Comparison of ENCODE assay signal across 8 mouse cellular contexts in the genomic region with DNA sequence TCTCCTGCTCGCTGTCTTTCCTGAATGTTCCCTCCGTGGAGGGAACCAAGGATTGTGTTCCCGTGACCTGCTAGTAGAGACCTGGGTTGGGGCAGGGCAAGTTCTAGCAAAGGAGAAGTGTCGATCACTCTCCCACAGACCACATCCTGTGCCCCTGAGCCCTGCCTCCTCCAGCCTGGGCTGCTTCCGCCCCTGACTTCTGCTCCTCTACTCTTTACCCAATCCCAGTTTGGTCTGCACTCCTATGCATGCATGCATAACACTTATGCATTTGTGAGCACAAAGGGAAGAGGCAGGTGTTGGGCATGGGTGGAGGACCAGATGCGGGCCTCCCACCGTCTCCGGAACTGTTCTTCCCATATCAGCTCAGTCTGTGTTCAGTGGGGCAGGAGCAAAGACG. TPM values are rescaled to one million over a fixed set of nuclear protein-coding genes. Genes with fewer than 3 reads are reported as not detected.
DNase-seq lines count a peak whose midpoint lies in the region; ATAC-seq and TF ChIP-seq lines count a peak whose summit lies in the region.

No protein-coding gene starts in this region.

- H3K4me3 ChIP-seq in C2C12 (ENCODE audit: insufficient read depth, poor library complexity, severe bottlenecking): peak overlapping the region; percentile 29
- peak overlapping the region; percentile 96 for H3K4me3 ChIP-seq in heart, embryonic 13.5 days
- peak overlapping the region; percentile 91; the same call in 1 of the 2 replicates for H3K4me3 ChIP-seq in stomach, embryonic 14.5 days (ENCODE audit: low read depth, low read length)

- intact Hi-C loops in gastrocnemius, postnatal 14 days (cut with DNase I; ENCODE audit: low total_unique reads): loop anchor here (10.0 kb wide), 1 partner anchor 106 kb away; no protein-coding TSS in a partner anchor

- H3K79me3 ChIP-seq in C2C12 (ENCODE audit: low read depth): peaks cover 37% of the 10 kb centered on the region

- WGBS in heart, embryonic 13.5 days: 53% methylated on average over 9 of the region's 9 CpGs
- WGBS in stomach, embryonic 14.5 days: 51% methylated on average over 9 of the region's 9 CpGs

- H3ac ChIP-seq in C2C12 (ENCODE audit: control insufficient read depth, insufficient read length, low read depth): peak overlapping the region; percentile 58

- peak; percentile 99 for DNase-seq in R1 (ENCODE audit: low read depth, low spot score)
- peak; percentile 54 to 70 for DNase-seq in kidney, postnatal 4 days
- no peak for DNase-seq in embryo, embryonic 10 days (ENCODE audit: low spot score)
- DNase-seq in gastrocnemius, postnatal 14 days: no peak

- no peak for ATAC-seq in heart, embryonic 13.5 days (ENCODE audit: extremely low read depth, insufficient number of reproducible peaks, low FRiP score, low TSS enrichment)
- ATAC-seq in megakaryocyte, adult 5-6 weeks (ENCODE audit: poor library complexity, severe bottlenecking): peak; percentile 58
- ATAC-seq in stomach, embryonic 14.5 days (ENCODE audit: insufficient number of reproducible peaks, insufficient read depth, low FRiP score, low read depth): no peak

- peaks cover 41% of the 10 kb centered on the region for H3K4me1 ChIP-seq in heart, embryonic 13.5 days
- H3K4me1 ChIP-seq in stomach, embryonic 14.5 days (ENCODE audit: control insufficient read depth, insufficient read depth, low read length): peaks cover 27% of the 10 kb centered on the region

- no peaks in the 10 kb centered on the region for H3K27me3 ChIP-seq in C2C12 (ENCODE audit: control insufficient read depth, insufficient read depth, insufficient read length)
- H3K27me3 ChIP-seq in heart, embryonic 13.5 days (replicated peaks): no peaks in the 10 kb centered on the region
- no peaks in the 10 kb centered on the region for H3K27me3 ChIP-seq in stomach, embryonic 14.5 days (ENCODE audit: control insufficient read depth, insufficient read depth, low read length)

- TF ChIP-seq CTCF in C2C12 (IDR thresholded peaks at IDR 0.05; ENCODE audit: control insufficient read depth, insufficient read depth, insufficient read length): no peak

- H3K4me2 ChIP-seq in heart, embryonic 13.5 days: peak overlapping the region; percentile 96
- peak overlapping the region; percentile 61 for H3K4me2 ChIP-seq in stomach, embryonic 14.5 days (replicated peaks; ENCODE audit: low read depth, low read length)

- H3K27ac ChIP-seq in heart, embryonic 13.5 days (replicated peaks): peak overlapping the region; percentile 94
- peak overlapping the region; percentile 97 for H3K27ac ChIP-seq in stomach, embryonic 14.5 days (ENCODE audit: low read length)

- H3K9ac ChIP-seq in heart, embryonic 13.5 days: peak overlapping the region; percentile 94
- H3K9ac ChIP-seq in stomach, embryonic 14.5 days (replicated peaks; ENCODE audit: low read depth, low read length): peak overlapping the region; percentile 14; the same call in 1 of the 2 replicates

- H3K36me3 ChIP-seq in C2C12 (ENCODE audit: control insufficient read depth, insufficient read depth): peaks cover 36% of the 10 kb centered on the region
- peaks cover 41% of the 10 kb centered on the region for H3K36me3 ChIP-seq in heart, embryonic 13.5 days
- peaks cover 29% of the 10 kb centered on the region for H3K36me3 ChIP-seq in stomach, embryonic 14.5 days (ENCODE audit: control insufficient read depth, insufficient read depth, low read length)

- no peaks in the 10 kb centered on the region for H3K9me3 ChIP-seq in heart, embryonic 13.5 days
- no peaks in the 10 kb centered on the region for H3K9me3 ChIP-seq in stomach, embryonic 14.5 days (ENCODE audit: control insufficient read depth, low read depth, low read length)

- H3K79me2 ChIP-seq in C2C12 (ENCODE audit: control insufficient read depth, insufficient read depth): peaks cover 51% of the 10 kb centered on the region

TF ChIP-seq in C2C12, 6 proteins besides CTCF, POLR2A, EP300 and RAD21:
- TF ChIP-seq FOSL1 (IDR thresholded peaks at IDR 0.05; ENCODE audit: insufficient read depth, low read length, poor library complexity, severe bottlenecking) (no peak), MYOD1 (IDR thresholded peaks at IDR 0.05; ENCODE audit: control insufficient read depth, insufficient read length, low read depth) (no peak), MAX (IDR thresholded peaks at IDR 0.05) (no peak), CEBPB (IDR thresholded peaks at IDR 0.05; ENCODE audit: low read depth) (no peak), MYOG (IDR thresholded peaks at IDR 0.05; ENCODE audit: control insufficient read depth, extremely low read depth, insufficient read length) (no peak), USF1 (IDR thresholded peaks at IDR 0.05; ENCODE audit: low read depth) (no peak)

RNA-seq across cellular contexts. Expression of a gene that starts 2.2 kb away (rescaled TPM):
- 5.0 TPM for polyA plus RNA-seq in C2C12 (2012; fragmentation: generic; extraction: Trizol)
- 5.5 TPM in 2 replicates for polyA plus RNA-seq in heart, embryonic 13.5 days (2015; fragmentation: Nextera tagmentation; extraction: Ambion mirVana)
- total RNA-seq in megakaryocyte, adult 5-6 weeks (2015): 8.1 and 10.2 TPM in 2 replicates
- 5.7 and 18.8 TPM in 2 replicates for total RNA-seq in megakaryocyte, adult 5-6 weeks (2017)
- 8.1 and 10.7 TPM in 2 replicates for polyA plus RNA-seq in stomach, embryonic 14.5 days (2014; fragmentation: Nextera tagmentation; extraction: Ambion mirVana)
- 1 to 10 TPM; 3.0 to 3.6 TPM for total RNA-seq in gastrocnemius, postnatal 14 days (2021)

RNA-seq across cellular contexts. Expression of a gene that starts 2.2 kb away (rescaled TPM):
- polyA plus RNA-seq in C2C12 (2012; fragmentation: generic; extraction: Trizol): 27.5 TPM
- 21.8 and 24.2 TPM in 2 replicates for polyA plus RNA-seq in heart, embryonic 13.5 days (2015; fragmentation: Nextera tagmentation; extraction: Ambion mirVana)
- 76.5 and 93.0 TPM in 2 replicates for total RNA-seq in megakaryocyte, adult 5-6 weeks (2015)
- 57.1 and 66.7 TPM in 2 replicates for total RNA-seq in megakaryocyte, adult 5-6 weeks (2017)
- polyA plus RNA-seq in stomach, embryonic 14.5 days (2014; fragmentation: Nextera tagmentation; extraction: Ambion mirVana): 37.1 and 39.2 TPM in 2 replicates
- total RNA-seq in gastrocnemius, postnatal 14 days (2021): 10 to 100 TPM; 14.8 to 15.3 TPM

RNA-seq across cellular contexts. Expression of a gene that starts 2.4 kb away (rescaled TPM):
- polyA plus RNA-seq in C2C12 (2012; fragmentation: generic; extraction: Trizol): 0.29 TPM
- polyA plus RNA-seq in heart, embryonic 13.5 days (2015; fragmentation: Nextera tagmentation; extraction: Ambion mirVana): 0.12 and 0.23 TPM in 2 replicates
- 0.18 TPM in 1 of 2 replicates, not detected in the other for total RNA-seq in megakaryocyte, adult 5-6 weeks (2015)
- 0.37 TPM in 1 of 2 replicates, not detected in the other for total RNA-seq in megakaryocyte, adult 5-6 weeks (2017)
- 0.14 and 0.20 TPM in 2 replicates for polyA plus RNA-seq in stomach, embryonic 14.5 days (2014; fragmentation: Nextera tagmentation; extraction: Ambion mirVana)
- under 1 TPM in 1 of 2 experiments, not detected in 1; 0.27 TPM for total RNA-seq in gastrocnemius, postnatal 14 days (2021)

RNA-seq across cellular contexts. Expression of a gene that starts 10.0 kb away (rescaled TPM):
- 4.4 TPM for polyA plus RNA-seq in C2C12 (2012; fragmentation: generic; extraction: Trizol)
- 3.9 and 4.1 TPM in 2 replicates for polyA plus RNA-seq in heart, embryonic 13.5 days (2015; fragmentation: Nextera tagmentation; extraction: Ambion mirVana)
- total RNA-seq in megakaryocyte, adult 5-6 weeks (2015): 59.9 and 97.5 TPM in 2 replicates
- 27.8 and 35.6 TPM in 2 replicates for total RNA-seq in megakaryocyte, adult 5-6 weeks (2017)
- 9.8 and 9.9 TPM in 2 replicates for polyA plus RNA-seq in stomach, embryonic 14.5 days (2014; fragmentation: Nextera tagmentation; extraction: Ambion mirVana)
- 1 to 10 TPM; 1.8 to 2.0 TPM for total RNA-seq in gastrocnemius, postnatal 14 days (2021)

RNA-seq across cellular contexts. Expression of a gene that starts 14.3 kb away (rescaled TPM):
- 0.05 TPM for polyA plus RNA-seq in C2C12 (2012; fragmentation: generic; extraction: Trizol)
- polyA plus RNA-seq in heart, embryonic 13.5 days (2015; fragmentation: Nextera tagmentation; extraction: Ambion mirVana): 0.14 TPM in 1 of 2 replicates, not detected in the other
- not detected in 2 replicates for total RNA-seq in megakaryocyte, adult 5-6 weeks (2015)
- not detected in 2 replicates for total RNA-seq in megakaryocyte, adult 5-6 weeks (2017)
- 0.17 TPM in 1 of 2 replicates, not detected in the other for polyA plus RNA-seq in stomach, embryonic 14.5 days (2014; fragmentation: Nextera tagmentation; extraction: Ambion mirVana)
- under 1 TPM; 0.33 to 0.47 TPM for total RNA-seq in gastrocnemius, postnatal 14 days (2021)

Comparison
In these comparisons a context has a peak if more than half of its experiments do, and no peak if none do; other contexts are left out.
1. H3K4me3 ChIP-seq: peak in every context shown above with its lines; median percentile 96 in heart, embryonic 13.5 days; 91 in stomach, embryonic 14.5 days; 29 in C2C12.
2. DNase-seq: peak in R1 (single experiment) and kidney, postnatal 4 days (2 of 2); none in embryo, embryonic 10 days (single experiment) and gastrocnemius, postnatal 14 days (single experiment).